Mouse (Mus musculus) macrophage (primary cell): ENCODE measurements around the gene Tenm4. TPM values are rescaled to one million over a fixed set of nuclear protein-coding genes. Genes with fewer than 3 reads are reported as not detected.

Experiments used
- H3K27ac ChIP-seq: fragments of 350-480 bp; formaldehyde crosslinking; 2 replicates; pipeline ENCODE4 v1.9.0; 2021
- H3K36me3 ChIP-seq: fragments of 350-480 bp; formaldehyde crosslinking; 2 replicates; pipeline ENCODE4 v1.9.0; 2021; ENCODE audit errors: inconsistent target
- H3K4me3 ChIP-seq: fragments of 350-480 bp; formaldehyde crosslinking; 2 replicates; pipeline ENCODE4 v1.9.0; 2021; ENCODE audit errors: inconsistent target
- H3K79me2 ChIP-seq: fragments of 350-480 bp; formaldehyde crosslinking; 2 replicates; pipeline ENCODE4 v1.9.0; 2021; ENCODE audit errors: inconsistent target
- WGBS: methylation state at CpG from one replicate; pipeline ENCODE4 v1.1.7; 2026; ENCODE audit warnings: inconsistent platforms; ENCODE audit not compliant: missing documents; 5-methylcytosine and 5-hydroxymethylcytosine counted together
- polyA plus RNA-seq: library from polyadenylated mRNA; stranded (reverse); fragments of 250-400 nt; gene quantifications from 3 replicates; pipeline ENCODE4 v1.2.4, GENCODE M21; 2018; ENCODE audit warnings: inconsistent platforms

The Tenm4 gene
- polyA plus RNA-seq, 1 experiment from 2014 or later: 1.3 TPM

GRCm38 (mm10) chr7:96677082-96677481 is 506.0 kb downstream of the Tenm4 start:
- H3K27ac ChIP-seq: no peak overlapping the region
- no peaks in the 10 kb centered on the region for H3K79me2 ChIP-seq
- H3K4me3 ChIP-seq: no peak overlapping the region
- WGBS: 100% methylated on average over 2 of the region's 2 CpGs
- H3K36me3 ChIP-seq: no peaks in the 10 kb centered on the region

- H3K4me3 ChIP-seq: no peak overlapping the region
- WGBS: 89% methylated on average over 4 of the region's 4 CpGs
- no peaks in the 10 kb centered on the region for H3K36me3 ChIP-seq
- H3K79me2 ChIP-seq: no peaks in the 10 kb centered on the region
- H3K27ac ChIP-seq: no peak overlapping the region
Observed at GRCm38 (mm10) chr7:96678236-96678635, 507.2 kb downstream of the Tenm4 start.

- Histone ChIP-seq H3K36me3 (no peaks in the 10 kb centered on the region), H3K27ac (no peak overlapping the region), H3K79me2 (no peaks in the 10 kb centered on the region), H3K4me3 (no peak overlapping the region)
- 90% methylated on average over 1 of the region's 1 CpGs for WGBS
Observed at GRCm38 (mm10) chr7:96679746-96680145, 508.7 kb downstream of the Tenm4 start.

GRCm38 (mm10) chr7:96680405-96680804 is 509.4 kb downstream of the Tenm4 start:
- no peak overlapping the region for H3K4me3 ChIP-seq
- 84% methylated on average over 5 of the region's 5 CpGs for WGBS
- H3K36me3 ChIP-seq: no peaks in the 10 kb centered on the region
- no peak overlapping the region for H3K27ac ChIP-seq
- no peaks in the 10 kb centered on the region for H3K79me2 ChIP-seq

GRCm38 (mm10) chr7:96681808-96682207 is 510.8 kb downstream of the Tenm4 start:
- WGBS: 90% methylated on average over 4 of the region's 4 CpGs

GRCm38 (mm10) chr7:96688141-96688540 is 517.1 kb downstream of the Tenm4 start:
- WGBS: 65% methylated on average over 3 of the region's 3 CpGs
- no peak overlapping the region for H3K4me3 ChIP-seq

More at GRCm38 (mm10) chr7:96681808-96682207, 510.8 kb downstream of the Tenm4 start:
- Histone ChIP-seq H3K36me3 (no peaks in the 10 kb centered on the region), H3K4me3 (no peak overlapping the region), H3K79me2 (no peaks in the 10 kb centered on the region), H3K27ac (no peak overlapping the region)

GRCm38 (mm10) chr7:96701097-96701845 is 530.2 kb downstream of the Tenm4 start:
- H3K4me3 ChIP-seq: no peak overlapping the region
- WGBS: 84% methylated on average over 8 of the region's 8 CpGs
- no peaks in the 10 kb centered on the region for H3K36me3 ChIP-seq
- H3K79me2 ChIP-seq: no peaks in the 10 kb centered on the region
- no peak overlapping the region for H3K27ac ChIP-seq

More at GRCm38 (mm10) chr7:96688141-96688540, 517.1 kb downstream of the Tenm4 start:
- H3K27ac ChIP-seq: no peak overlapping the region
- no peaks in the 10 kb centered on the region for H3K36me3 ChIP-seq
- no peaks in the 10 kb centered on the region for H3K79me2 ChIP-seq

GRCm38 (mm10) chr7:96703958-96704357 is 532.9 kb downstream of the Tenm4 start:
- WGBS: 7% methylated on average over 15 of the region's 16 CpGs
- Histone ChIP-seq H3K27ac (no peak overlapping the region), H3K4me3 (no peak overlapping the region), H3K36me3 (no peaks in the 10 kb centered on the region), H3K79me2 (no peaks in the 10 kb centered on the region)

- H3K27ac ChIP-seq: no peak overlapping the region
- 31% methylated on average over 8 of the region's 8 CpGs for WGBS
- no peak overlapping the region for H3K4me3 ChIP-seq
Observed at GRCm38 (mm10) chr7:96705307-96706129, 534.5 kb downstream of the Tenm4 start.

GRCm38 (mm10) chr7:96706531-96706930 is 535.5 kb downstream of the Tenm4 start:
- Histone ChIP-seq H3K4me3 (no peak overlapping the region), H3K79me2 (no peaks in the 10 kb centered on the region), H3K27ac (no peak overlapping the region), H3K36me3 (no peaks in the 10 kb centered on the region)
- WGBS: 83% methylated on average over 7 of the region's 7 CpGs

More at GRCm38 (mm10) chr7:96705307-96706129, 534.5 kb downstream of the Tenm4 start:
- no peaks in the 10 kb centered on the region for H3K79me2 ChIP-seq
- no peaks in the 10 kb centered on the region for H3K36me3 ChIP-seq

GRCm38 (mm10) chr7:96707112-96707511 is 536.1 kb downstream of the Tenm4 start:
- Histone ChIP-seq H3K79me2 (no peaks in the 10 kb centered on the region), H3K4me3 (no peak overlapping the region), H3K36me3 (no peaks in the 10 kb centered on the region), H3K27ac (no peak overlapping the region)
- WGBS: 25% methylated on average over 2 of the region's 2 CpGs

- WGBS: 84% methylated on average over 5 of the region's 5 CpGs
- H3K27ac ChIP-seq: no peak overlapping the region
- H3K4me3 ChIP-seq: no peak overlapping the region
- no peaks in the 10 kb centered on the region for H3K79me2 ChIP-seq
- no peaks in the 10 kb centered on the region for H3K36me3 ChIP-seq
Observed at GRCm38 (mm10) chr7:96708071-96708470, 537.0 kb downstream of the Tenm4 start.

- 95% methylated on average over 5 of the region's 5 CpGs for WGBS
- Histone ChIP-seq H3K27ac (no peak overlapping the region), H3K4me3 (no peak overlapping the region), H3K79me2 (no peaks in the 10 kb centered on the region), H3K36me3 (no peaks in the 10 kb centered on the region)
Observed at GRCm38 (mm10) chr7:96708561-96708960, 537.5 kb downstream of the Tenm4 start.

- no peaks in the 10 kb centered on the region for H3K79me2 ChIP-seq
- no peaks in the 10 kb centered on the region for H3K36me3 ChIP-seq
- H3K27ac ChIP-seq: no peak overlapping the region
- no peak overlapping the region for H3K4me3 ChIP-seq
- WGBS: 88% methylated on average over 8 of the region's 8 CpGs
Observed at GRCm38 (mm10) chr7:96708968-96709367, 537.9 kb downstream of the Tenm4 start.

GRCm38 (mm10) chr7:96709891-96710290 is 538.8 kb downstream of the Tenm4 start:
- H3K36me3 ChIP-seq: no peaks in the 10 kb centered on the region
- no peak overlapping the region for H3K4me3 ChIP-seq
- H3K27ac ChIP-seq: no peak overlapping the region
- WGBS: 95% methylated on average over 4 of the region's 4 CpGs
- no peaks in the 10 kb centered on the region for H3K79me2 ChIP-seq
